Mouse (Mus musculus): ENCODE measurements around the gene Ulk3. TPM values are rescaled to one million over a fixed set of nuclear protein-coding genes. Genes with fewer than 3 reads are reported as not detected.

Ulk3 gene
- polyA plus RNA-seq, 1 experiment from 2014 or later = 20.4 TPM

Other genes starting within 250 kb of the Ulk3 start
- gene Ppcdc, start 149.3 kb upstream of the Ulk3 start, polyA plus RNA-seq (2014; fragmentation: Nextera tagmentation; extraction: Ambion mirVana) = 19.9 and 22.9 TPM in 2 replicates
- 98.9 and 109 TPM in 2 replicates for gene Scamp5, start 121.4 kb upstream of the Ulk3 start, polyA plus RNA-seq (2014; fragmentation: Nextera tagmentation; extraction: Ambion mirVana)
- gene Rpp25, start 85.4 kb upstream of the Ulk3 start, polyA plus RNA-seq (2014; fragmentation: Nextera tagmentation; extraction: Ambion mirVana) = 28.1 and 30.7 TPM in 2 replicates
- 832 and 924 TPM in 2 replicates for gene Cox5a, start 68.2 kb upstream of the Ulk3 start, polyA plus RNA-seq (2014; fragmentation: Nextera tagmentation; extraction: Ambion mirVana)
- 23.8 and 24.1 TPM in 2 replicates for gene Fam219b, start 51.9 kb upstream of the Ulk3 start, polyA plus RNA-seq (2014; fragmentation: Nextera tagmentation; extraction: Ambion mirVana)
- 53.5 and 56.5 TPM in 2 replicates for gene Mpi, start 36.7 kb upstream of the Ulk3 start, polyA plus RNA-seq (2014; fragmentation: Nextera tagmentation; extraction: Ambion mirVana)
- gene Scamp2, start 28.5 kb upstream of the Ulk3 start, polyA plus RNA-seq (2014; fragmentation: Nextera tagmentation; extraction: Ambion mirVana) = 48.2 TPM in 2 replicates
- gene Cplx3, start 16.8 kb downstream of the Ulk3 start, polyA plus RNA-seq (2014; fragmentation: Nextera tagmentation; extraction: Ambion mirVana) = 0.74 and 0.96 TPM in 2 replicates
- not detected in 2 replicates for gene Lman1l, start 31.3 kb downstream of the Ulk3 start, polyA plus RNA-seq (2014; fragmentation: Nextera tagmentation; extraction: Ambion mirVana)
- 40.0 and 41.9 TPM in 2 replicates for gene Csk, start 64.2 kb downstream of the Ulk3 start, polyA plus RNA-seq (2014; fragmentation: Nextera tagmentation; extraction: Ambion mirVana)
- not detected in 2 replicates for gene Cyp1a2, start 94.3 kb downstream of the Ulk3 start, polyA plus RNA-seq (2014; fragmentation: Nextera tagmentation; extraction: Ambion mirVana)
- 0.08 TPM in 1 of 2 replicates, not detected in the other for gene Cyp1a1, start 98.5 kb downstream of the Ulk3 start, polyA plus RNA-seq (2014; fragmentation: Nextera tagmentation; extraction: Ambion mirVana)
- gene Edc3, start 119.1 kb downstream of the Ulk3 start, polyA plus RNA-seq (2014; fragmentation: Nextera tagmentation; extraction: Ambion mirVana) = 24.6 and 27.7 TPM in 2 replicates
- gene Clk3, start 176.4 kb downstream of the Ulk3 start, polyA plus RNA-seq (2014; fragmentation: Nextera tagmentation; extraction: Ambion mirVana) = 66.3 and 68.7 TPM in 2 replicates
- 8.7 and 9.6 TPM in 2 replicates for gene Arid3b, start 247.3 kb downstream of the Ulk3 start, polyA plus RNA-seq (2014; fragmentation: Nextera tagmentation; extraction: Ambion mirVana)